Mouse (Mus musculus): Measurements from ENCODE around the gene Ccdc84.
A peak's percentile ranks its signal among the peaks of the same experiment; 100 is the strongest.
"Not testable (repeated sequence)": the region's sequence is repeated elsewhere in the genome, so short reads cannot be mapped to it uniquely, and the experiment has no call there.

Ccdc84 gene

DNA sequence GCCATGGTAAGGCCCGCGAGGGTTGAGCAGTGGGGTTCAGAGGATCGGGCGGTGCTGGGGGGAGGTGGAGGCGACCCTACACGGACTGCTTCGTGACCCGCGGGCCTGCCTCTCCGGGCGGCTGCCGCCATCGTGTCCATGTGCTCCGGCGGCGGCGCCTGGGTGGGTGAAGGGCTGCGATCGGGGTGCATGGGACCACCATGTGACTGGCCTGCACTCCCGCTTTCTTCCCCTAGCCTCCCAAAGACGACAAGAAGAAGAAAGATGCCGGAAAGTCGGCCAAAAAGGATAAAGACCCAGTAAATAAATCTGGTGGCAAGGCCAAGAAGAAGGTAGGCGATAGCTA is 10.6 kb downstream of the Ccdc84 start:
- DNase-seq, result no peak

DNA sequence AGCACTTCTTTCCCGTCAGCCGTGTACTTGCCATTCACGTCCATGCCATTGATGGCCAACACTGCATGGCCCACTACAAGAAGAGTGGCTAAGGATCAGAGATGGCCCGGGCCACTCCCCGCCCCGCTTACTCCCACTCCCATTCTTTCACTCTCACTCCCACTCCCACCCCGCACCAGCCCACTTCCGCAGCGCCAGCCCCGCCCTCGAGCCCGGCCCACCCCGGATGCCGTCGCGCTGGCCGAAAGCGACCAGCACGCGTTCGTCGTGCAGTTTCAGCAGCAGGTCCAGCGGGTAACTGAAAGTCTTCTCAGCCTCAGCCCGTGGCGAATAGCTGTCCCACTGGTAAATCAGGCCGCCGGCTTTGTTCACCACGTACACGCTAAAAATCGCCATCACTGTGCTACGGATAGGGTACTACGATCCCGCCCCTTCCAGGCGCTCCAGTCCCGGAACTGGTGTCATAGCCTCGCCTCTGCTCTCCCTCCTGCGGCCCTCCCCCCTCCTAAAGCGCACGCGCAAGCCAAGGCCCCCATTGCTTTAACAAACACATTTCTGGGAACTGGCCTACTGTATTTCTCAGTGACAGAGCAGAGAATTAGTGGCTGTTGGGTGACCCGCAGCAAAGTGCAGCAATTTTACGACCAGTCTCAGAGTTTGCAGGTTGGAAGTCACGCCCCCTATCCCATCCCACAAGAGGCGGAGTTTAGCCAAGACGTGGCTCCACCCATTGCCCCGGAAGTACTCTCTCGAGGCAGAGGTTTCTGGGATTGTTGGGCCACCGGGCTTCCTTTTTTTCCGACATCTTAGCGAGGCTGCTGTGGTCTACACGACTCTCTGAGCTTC is 11.2 kb downstream of the Ccdc84 start, which contains the start of the genes Rps25 and Trappc4:
Rps25 (plus strand) TSS at position 234 of the 846 bp plus-strand sequence.
Trappc4 (minus strand) TSS at position 695 of the 846 bp plus-strand sequence.
- peak; percentile 93 for DNase-seq

DNA sequence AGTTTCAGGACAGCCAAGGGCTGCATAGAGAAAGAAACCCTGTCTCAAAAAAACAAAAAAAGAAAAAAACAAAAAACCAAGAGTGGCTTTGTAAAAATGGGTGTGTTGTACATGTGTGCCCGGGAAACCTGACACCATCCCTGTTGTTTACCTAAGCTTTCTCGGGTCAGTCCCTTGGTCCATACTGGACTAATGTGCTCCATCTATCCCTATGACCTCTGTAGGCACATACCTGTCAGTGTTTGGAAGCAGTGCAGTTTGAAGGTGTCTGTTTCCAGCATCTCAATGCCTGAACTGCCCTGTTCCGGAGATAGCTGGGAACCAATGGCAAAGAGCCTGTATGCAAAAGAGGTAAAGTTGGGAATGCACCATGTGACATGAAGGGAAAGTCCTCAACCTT is 13.4 kb downstream of the Ccdc84 start:
- no peak for DNase-seq

DNA sequence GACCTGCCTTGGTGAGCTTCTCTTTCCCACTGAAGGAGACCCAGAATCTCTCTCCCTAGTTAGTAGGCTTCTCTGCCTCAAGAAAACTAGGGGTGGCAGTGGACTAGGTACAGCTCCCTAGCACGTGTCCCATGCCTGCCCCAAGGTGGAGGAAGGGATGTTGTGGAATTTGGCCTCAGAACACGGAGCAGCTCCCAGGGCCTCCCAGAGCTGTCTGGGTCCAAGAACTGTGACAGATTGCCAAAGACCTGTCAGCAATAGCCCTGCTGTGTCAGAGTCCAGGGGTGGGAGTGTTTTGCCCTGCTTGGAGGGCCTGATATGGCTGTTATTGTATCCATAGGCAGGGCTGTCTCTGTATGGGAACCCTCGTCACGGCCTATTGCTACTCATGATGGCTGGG is 17.3 kb downstream of the Ccdc84 start:
- DNase-seq, result no peak

DNA sequence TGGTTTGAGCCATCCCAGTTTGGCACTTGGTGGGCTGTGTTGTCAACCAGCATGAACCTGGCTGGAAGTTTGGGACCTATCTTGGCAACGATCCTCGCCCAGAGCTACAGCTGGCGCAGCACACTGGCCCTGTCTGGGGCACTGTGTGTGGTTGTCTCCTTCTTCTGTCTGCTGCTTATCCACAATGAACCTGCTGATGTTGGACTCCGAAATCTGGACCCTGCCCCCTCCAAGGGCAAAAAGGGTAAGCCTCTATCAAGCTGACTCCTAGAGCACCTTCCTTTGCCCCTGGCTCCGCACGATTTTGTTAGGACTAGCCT is 18.6 kb downstream of the Ccdc84 start:
- DNase-seq, result no peak

DNA sequence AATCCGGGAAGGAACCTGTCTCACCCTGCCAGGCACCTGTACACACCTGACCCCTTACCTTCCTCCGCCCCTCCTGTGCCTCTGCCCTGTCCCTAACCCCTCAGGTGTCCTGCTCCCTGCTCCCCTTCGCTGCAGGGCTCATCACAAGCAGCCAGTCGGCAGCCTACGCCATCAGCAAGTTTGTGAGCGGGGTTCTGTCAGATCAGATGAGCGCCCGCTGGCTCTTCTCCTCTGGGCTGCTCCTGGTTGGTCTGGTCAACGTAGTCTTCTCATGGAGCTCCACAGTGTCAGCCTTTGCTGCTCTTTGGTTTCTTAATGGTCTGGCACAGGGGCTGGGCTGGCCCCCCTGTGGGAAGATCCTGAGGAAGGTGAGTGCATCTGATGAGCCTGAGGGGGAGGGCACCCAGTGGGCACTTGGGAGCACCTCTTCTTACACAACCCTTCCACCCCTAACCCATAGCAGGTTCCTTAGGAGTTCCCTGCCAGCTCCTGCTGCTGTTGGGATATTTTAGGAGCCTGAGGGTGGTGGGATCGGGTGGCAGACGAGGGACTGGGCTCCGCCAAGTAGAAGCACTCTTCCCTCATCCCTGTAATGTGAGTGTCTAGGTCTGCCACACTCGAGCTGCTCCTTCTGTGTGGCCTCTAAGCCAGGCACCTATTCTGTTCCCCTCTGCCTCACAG is 19.1 kb downstream of the Ccdc84 start:
- DNase-seq, result no peak

DNA sequence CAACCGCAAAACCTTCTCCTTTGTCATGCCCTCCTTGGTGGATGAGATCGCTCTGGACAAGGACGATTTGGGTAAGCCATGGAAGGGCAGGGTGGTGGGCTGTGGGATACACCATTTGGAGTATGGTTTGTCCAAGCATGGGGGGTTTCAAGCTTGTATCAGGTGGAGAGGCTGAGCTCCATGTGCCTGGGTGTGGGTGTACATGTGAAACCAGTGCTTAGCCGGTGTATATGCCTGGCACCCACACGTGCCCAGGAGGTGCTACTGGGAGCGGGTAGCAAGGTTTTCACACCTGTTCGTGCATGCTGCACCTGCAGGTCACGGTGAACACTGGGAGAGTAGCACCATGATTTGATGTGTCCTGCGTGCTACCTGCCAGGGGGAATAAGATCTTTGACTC is 19.8 kb downstream of the Ccdc84 start:
- no peak for DNase-seq

DNA sequence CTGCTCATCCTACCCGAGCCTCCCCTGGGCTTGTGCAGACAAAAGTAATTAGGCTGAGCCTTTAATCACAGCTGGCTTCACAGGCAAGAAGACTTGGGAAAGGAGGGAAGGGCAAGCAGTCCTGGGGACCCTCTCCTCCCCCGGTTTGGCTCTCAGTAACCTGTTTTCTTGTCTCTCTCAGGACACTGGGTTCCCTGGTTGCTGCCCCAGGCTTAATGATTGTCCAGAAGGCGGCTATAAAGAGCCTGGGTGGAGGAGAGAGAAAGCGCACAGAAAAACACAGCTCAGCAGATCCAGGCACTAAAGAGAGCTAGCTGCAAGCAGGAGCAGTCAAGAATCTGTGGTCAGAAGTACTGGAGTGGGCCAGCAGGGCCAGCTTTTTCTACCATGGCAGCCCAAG is 20.3 kb downstream of the Ccdc84 start:
- DNase-seq, result no peak

DNA sequence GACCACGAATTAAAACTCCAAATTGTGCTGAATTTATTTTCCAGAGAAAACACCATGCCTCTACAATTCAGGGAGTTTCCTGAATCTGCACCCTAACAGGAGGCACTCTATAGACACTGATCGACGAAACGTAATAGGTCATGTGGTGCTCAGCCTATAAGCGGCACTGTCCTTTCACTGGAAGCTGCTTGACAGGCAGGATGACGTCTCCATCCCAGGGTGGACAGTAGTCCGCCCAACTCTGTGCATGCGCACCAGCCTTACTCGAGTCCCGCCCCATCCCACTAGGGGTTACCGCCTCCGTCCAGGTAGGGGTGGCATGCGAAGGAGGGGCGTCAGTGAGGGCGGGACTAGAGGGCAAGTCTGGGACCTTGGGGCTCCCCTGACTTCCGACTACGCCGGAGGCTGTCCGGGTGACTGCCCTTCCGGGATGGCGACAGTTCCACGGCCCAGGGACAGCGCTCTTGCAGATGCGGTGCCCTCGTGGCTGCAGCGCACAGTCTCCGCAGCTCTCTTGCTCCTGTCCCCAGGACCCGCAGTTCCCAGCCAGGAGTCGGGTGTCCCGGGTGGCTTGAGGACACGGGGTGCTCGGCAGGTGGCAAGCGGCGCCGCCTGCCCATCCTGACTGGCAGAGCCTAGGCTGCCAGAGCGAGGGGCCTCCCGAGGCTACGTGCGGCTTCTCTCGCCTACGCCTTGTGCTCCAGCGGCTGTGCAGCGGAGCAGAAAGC is 21.5 kb downstream of the Ccdc84 start, which contains the start of gene Slc37a4:
Slc37a4 (plus strand) TSS at position 169 of the 728 bp plus-strand sequence.
- peak; percentile 90 for DNase-seq

DNA sequence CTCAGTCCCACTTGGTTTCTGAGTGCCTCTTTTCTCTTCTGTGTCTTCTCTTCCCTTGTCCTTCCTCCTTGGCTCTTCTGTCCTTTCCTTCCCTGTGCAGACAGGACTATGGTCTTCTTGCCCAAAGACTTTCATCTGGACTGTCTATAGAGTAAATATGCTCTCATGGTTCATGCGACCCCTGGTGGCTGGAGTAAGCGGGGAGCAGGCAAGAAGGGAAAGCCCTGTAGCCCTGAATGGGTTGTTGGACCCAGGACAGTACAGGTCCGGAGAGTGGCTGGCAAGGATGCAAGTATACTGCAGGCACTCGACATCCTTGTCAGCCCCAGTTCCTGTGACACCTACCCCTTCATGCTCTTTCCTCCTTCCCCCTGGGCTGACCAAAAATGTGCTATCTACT is 26.9 kb downstream of the Ccdc84 start:
- DNase-seq, result peak; percentile 69

DNA sequence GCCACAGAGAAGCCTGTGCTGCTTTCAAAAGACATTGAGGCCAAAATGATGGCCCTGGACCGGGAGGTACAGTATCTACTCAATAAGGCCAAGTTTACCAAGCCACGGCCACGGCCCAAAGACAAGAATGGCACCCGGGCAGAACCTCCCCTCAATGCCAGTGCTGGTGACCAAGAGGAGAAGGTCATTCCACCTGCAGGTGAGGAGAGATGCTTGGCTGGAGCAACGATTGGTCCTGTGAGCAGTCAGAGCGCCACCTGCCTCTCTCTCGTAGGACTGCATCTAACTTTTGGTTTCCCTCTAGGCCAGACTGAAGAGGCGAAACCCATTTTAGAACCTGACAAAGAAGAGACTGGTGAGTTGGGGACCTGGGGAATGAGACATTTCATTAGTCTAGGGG is 29.1 kb downstream of the Ccdc84 start:
- DNase-seq, result peak; percentile 62

DNA sequence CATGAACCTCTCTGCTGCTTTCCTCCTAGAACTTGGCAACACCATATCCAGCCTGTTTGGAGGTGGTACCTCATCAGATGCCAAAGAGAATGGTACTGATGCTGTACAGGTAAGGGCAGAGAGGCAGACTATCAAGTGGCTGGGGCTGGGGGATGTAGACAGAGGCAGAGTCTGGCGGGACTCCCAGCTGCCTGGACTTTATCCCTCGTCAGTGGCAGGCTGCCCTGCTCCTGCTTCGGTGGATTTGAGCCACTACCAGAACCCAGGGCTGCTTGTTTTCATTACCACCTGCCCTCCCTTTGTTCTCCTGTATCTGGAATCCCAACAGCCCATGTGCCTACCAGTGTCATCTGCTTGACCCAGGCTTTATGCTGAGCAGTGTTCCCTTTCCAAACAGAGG is 31.1 kb downstream of the Ccdc84 start:
- no peak for DNase-seq

DNA sequence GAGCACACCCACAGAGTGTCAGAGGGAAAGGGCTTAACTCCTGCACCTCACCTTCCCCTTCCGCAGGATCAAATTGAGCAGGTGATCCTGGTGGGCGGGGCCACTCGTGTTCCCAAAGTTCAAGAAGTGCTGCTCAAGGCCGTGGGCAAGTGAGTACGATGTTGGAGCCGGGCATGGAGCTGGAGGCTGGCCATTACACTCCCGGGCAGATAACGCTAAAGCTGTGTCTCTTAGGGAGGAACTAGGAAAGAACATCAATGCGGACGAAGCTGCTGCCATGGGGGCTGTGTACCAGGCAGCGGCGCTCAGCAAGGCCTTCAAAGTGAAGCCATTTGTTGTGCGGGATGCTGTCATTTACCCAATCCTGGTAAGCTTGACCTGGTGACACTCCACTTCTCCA is 33.8 kb downstream of the Ccdc84 start:
- no peak for DNase-seq

DNA sequence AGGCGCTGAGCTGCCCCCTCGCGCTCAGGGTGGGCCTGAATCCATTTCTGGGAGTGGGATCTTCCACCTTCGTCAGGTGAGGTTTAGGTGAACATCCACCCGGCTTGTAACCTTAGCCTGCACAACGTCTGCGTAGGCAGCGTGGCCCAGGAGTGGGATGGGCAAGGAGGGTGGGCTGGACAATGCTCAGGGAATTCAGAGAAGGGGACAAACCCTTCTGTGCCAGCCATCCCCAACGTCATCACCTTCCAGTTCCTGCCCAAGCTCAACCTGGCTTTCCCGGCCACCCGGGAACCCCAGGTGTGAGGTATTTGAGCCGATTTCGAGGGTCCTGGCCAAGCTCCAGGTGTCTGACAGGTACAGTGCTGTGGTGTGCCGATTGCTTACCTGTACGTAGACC is 38.5 kb downstream of the Ccdc84 start:
- no peak for DNase-seq

DNA sequence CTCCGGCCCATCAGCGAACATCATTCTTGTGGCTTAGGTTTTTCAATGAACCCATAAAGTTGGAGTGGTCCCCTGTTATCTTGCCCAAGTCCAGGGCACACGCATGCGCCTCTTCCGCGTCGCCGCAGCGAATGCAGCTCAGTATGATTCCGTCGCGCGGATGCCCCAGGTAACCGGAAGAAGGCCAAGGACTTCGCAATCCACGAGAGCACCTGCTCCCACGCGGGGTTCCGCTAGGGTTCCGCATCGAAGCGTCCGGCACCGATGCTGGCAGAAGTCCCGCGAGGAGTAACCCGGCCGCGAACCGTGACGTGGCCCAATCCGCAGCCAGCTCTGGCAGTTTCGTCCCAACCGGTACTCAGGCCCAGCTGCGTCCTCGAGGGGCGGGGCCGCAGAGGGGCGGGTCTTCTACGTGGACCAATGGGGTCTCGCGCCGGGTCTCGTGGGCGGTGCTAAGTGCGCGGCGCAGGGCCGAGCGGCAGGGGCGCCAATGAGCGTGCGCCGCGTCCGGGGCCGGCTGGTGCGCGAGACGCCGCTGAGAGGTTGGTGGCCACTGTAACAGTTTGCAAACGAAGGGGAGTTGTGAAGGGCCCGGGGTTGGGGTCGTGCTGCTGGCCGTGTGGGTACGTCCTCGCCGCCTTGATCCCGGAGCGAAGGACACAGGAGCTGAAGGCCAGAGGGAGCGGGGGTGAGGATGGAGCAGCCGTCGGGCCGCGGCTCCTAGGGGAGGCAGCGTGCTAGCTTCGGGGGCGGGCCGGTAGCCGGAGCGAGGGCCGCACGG is 39.1 kb downstream of the Ccdc84 start, which contains the start of gene Hyou1:
Hyou1 (plus strand) TSS at position 437 of the 781 bp plus-strand sequence.
- peak; percentile 99 for DNase-seq

DNA sequence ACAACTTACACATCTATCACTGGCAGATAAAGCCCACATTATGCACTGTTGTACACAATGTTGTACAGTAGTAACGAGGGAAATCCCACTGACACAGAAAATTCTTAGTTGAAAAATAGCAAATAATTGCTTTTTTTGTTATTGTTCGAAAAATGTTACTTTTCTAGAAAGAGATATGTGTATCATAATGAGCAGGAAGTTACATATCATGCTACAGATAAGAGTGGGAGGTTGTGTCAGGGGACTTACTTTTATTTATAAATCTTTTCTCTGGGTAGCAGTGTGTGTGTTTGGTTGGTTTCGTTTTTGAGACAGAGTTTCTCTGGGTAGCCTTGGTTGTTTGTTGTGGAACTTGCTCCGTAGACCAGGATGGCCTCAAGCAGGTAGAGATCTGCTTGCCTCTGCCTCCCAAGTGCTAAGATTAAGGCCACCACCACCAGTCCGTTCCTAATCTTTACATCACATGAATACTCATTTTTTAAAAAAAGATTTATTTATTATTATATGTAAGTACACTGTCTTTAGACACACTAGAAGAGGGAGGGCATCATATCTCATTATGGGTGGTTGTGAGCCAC is 40.1 kb downstream of the Ccdc84 start:
- no peak for DNase-seq

DNA sequence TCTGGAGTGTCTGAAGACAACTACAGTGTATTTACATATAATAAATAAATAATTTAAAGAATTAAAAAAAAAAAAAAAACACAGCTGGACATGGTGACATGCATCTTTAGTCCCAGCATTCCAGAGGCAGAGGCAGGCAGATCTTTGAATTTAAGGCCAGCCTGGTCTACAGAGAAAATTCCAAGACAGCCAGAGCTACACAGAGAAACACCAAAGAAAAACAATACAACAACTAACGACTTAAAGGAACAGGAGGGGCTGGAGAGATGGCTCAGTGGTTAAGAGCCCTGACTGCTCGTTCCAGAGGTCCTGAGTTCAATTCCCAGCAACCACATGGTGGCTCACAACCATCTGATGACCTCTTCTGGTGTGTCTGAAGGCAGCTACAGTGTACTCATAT is 41.0 kb downstream of the Ccdc84 start:
- DNase-seq, result not testable (repeated sequence)

DNA sequence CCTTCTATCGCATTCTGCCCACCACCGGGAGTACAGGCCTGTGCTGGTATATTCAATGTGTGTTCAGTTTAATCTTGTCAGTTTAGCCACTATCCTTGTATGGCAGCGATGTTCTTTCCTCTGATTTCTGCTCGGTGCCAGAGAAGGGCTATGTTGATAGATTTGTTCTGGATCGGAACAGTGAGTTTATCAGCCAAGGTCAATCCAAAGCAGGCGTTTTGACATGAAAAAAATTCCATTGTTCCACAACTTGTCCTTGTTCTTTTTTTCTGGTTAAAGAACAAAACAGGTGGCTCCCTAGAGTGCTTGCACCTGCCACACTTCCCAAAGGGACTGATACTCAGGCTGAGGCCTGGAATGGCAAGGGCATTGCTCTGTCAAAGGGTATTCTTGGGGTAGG is 42.2 kb downstream of the Ccdc84 start:
- DNase-seq, result no peak

DNA sequence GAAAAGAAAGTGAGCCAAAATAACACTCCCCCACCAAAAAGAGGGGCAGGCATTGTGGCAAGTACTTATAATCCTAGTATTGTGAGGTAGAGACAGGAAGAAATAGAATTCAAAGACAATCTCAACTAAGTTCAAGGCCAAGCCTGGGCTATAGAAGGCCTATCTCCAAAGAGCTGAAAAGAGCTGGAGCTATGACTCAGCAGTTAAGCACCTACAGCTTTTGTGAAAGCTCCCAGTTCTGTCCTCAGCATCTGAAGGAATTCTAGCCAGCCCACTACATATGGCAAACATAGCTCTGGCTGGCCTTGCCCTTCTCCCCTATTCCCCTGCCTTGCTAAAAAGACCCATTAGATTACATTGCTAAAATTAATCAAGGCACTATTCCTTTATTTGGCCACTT is 45.0 kb downstream of the Ccdc84 start:
- no peak for DNase-seq

DNA sequence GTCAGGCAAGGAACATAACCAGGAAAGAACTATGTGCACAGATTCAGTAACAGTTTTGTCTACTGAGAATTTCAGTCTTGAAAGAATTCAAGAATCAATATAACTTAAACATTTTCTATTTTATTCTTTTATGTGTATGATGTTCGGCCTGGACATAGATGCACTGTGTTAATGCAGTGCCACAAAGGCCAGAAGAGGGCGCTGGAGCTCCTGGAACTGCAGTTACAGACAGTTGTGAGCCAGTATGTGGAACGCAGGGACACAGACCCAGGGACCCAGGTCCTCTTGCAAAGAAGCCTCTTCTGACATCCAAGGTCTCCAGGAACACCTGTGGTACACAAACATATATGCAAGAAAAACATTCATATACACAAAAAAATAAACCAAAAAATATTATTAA is 53.9 kb downstream of the Ccdc84 start:
- DNase-seq, result peak; percentile 36

DNA sequence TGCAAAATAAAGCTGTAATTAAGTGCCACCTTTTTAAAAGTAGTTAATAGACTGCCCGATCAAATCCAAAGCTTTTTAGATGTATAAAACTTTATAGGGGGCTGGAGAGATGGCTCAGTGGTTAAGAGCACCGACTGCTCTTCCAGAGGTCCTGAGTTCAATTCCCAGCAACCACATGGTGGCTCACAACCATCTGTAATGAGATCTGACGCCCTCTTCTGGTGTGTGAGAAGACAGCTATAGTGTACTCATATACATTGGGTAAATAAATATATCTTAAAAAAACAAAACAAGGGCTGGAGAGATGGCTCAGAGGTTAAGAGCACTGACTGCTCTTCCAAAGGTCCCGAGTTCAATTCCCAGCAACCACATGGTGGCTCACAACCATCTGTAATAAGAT is 56.4 kb downstream of the Ccdc84 start:
- not testable (repeated sequence) for DNase-seq

DNA sequence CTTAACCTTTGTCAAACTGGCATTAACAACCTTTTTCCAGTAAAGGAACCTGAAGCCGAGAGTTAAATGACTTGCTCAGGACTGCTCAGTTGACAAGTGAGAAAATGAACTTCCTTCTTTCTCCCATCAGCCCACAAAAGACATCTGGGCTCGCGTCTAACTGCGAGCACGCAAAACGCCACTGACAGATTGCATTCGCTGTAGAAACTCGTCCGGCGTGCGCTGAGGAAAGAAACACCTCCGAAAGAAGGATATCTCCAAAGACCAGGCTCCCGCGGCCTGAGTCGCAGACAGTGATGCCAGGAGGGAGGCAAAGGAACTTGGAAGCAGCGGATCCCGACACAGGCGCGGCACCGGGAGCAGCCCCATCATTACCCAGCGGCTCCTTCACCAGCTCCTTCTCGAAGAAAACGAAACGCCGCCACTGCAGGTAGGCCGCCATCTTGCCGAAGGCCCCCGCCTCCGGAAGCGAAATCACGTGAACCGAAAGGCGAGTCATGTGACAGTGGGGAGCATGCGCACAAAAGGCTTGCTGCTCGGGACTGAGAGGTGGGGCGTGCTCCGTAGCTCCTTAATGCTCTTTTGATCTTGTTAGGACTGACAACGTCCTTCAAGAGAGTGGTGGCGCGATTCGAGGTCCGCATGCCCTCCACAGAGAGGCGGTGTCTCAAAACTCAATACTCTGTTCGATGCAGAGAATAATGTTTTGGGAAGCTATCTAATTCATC is 57.0 kb downstream of the Ccdc84 start, which contains the start of gene Vps11:
Vps11 (minus strand) TSS at position 481 of the 728 bp plus-strand sequence.
- peak; percentile 96 for DNase-seq

Measured in thymus, postnatal 14 days (tissue).